Mouse (Mus musculus): ENCODE results near the gene Vamp1. TPM values are rescaled to one million over a fixed set of nuclear protein-coding genes. Genes with fewer than 3 reads are reported as not detected.
"Not testable (repeated sequence)": the region's sequence is repeated elsewhere in the genome, so short reads cannot be mapped to it uniquely, and the experiment has no call there.

The Vamp1 gene
- polyA plus RNA-seq, 1 experiment from 2014 or later: 3.3 TPM

DNA sequence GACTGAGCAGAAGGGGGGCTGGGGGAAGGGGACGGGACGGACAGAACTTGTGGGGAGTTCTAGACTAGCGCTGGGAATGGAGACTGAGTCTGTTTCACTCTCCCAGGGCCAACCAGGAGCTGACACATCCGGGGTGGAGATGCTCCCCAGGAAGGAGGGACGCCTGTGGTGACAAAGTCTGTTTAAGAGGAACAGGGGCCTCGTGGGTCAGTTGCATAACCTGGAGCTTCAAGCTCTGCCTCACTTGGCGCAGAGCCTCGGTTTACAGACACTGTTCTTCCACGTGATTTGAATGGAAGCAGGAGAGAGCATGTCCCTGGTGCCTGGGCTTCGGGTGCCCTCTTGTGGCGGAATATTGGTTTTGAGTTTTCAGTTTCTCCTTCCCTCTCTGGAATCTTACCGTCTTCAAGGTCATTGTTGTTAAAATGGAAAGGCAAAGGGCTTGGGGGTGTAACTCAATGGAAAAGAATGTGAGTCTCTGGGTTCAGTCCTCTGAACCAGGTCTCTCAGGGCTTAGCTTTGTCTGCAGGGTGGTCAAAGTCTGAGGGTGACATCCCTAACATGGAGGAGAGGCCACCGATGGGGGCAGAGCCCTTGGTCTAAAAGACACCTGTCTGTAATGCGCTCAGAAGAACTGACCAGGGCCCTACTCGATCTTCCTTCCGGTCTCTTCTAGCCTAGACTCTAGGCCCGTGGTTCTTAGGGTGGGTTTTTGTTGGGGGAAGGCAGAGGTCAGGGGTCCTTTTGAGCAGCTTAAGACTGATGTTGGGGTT, 56.3 kb downstream of the Vamp1 start:
- H3K4me3 ChIP-seq (ENCODE audit: low read depth, low read length): peak overlapping the region; percentile 10; the same call in 1 of the 2 replicates
- H3K4me1 ChIP-seq (replicated peaks; ENCODE audit: control insufficient read depth, insufficient read depth): no peaks in the 10 kb centered on the region
- no peaks in the 10 kb centered on the region for H3K36me3 ChIP-seq (ENCODE audit: control insufficient read depth, insufficient read depth, low read length)
- TF ChIP-seq EP300 (optimal IDR thresholded peaks at IDR 0.05) (no peak), CTCF (IDR thresholded peaks at IDR 0.05; ENCODE audit: low read depth) (peak; percentile 99)
- no peak overlapping the region for H3K9ac ChIP-seq (ENCODE audit: low read length)
- H3K27ac ChIP-seq (replicated peaks): no peak overlapping the region
- 15% methylated on average over 17 of the region's 17 CpGs for WGBS
- no peaks in the 10 kb centered on the region for H3K27me3 ChIP-seq (ENCODE audit: control insufficient read depth, insufficient read depth, low read length)
- H3K9me3 ChIP-seq (ENCODE audit: control insufficient read depth, low read length): no peaks in the 10 kb centered on the region
- DNase-seq (ENCODE audit: low spot score) (peak; percentile 91), ATAC-seq (ENCODE audit: low FRiP score, low TSS enrichment) (peak; percentile 89)
- peak overlapping the region; percentile 39 for H3K4me2 ChIP-seq (replicated peaks; ENCODE audit: low read depth)

- Histone ChIP-seq H3K9me3 (ENCODE audit: control insufficient read depth, low read length) (no peaks in the 10 kb centered on the region), H3K27me3 (ENCODE audit: control insufficient read depth, insufficient read depth, low read length) (no peaks in the 10 kb centered on the region), H3K27ac (replicated peaks) (no peak overlapping the region), H3K36me3 (ENCODE audit: control insufficient read depth, insufficient read depth, low read length) (no peaks in the 10 kb centered on the region), H3K4me2 (replicated peaks; ENCODE audit: low read depth) (no peak overlapping the region), H3K4me3 (ENCODE audit: low read depth, low read length) (no peak overlapping the region), H3K9ac (ENCODE audit: low read length) (no peak overlapping the region), H3K4me1 (replicated peaks; ENCODE audit: control insufficient read depth, insufficient read depth) (no peaks in the 10 kb centered on the region)
- TF ChIP-seq CTCF (IDR thresholded peaks at IDR 0.05; ENCODE audit: low read depth) (no peak), EP300 (optimal IDR thresholded peaks at IDR 0.05) (no peak)
- WGBS: 72% methylated on average over 10 of the region's 10 CpGs
- DNase-seq (ENCODE audit: low spot score) (no peak), ATAC-seq (ENCODE audit: low FRiP score, low TSS enrichment) (no peak)
Measured at GRCm38 (mm10) chr6:125272228-125272785, 57.0 kb downstream of the Vamp1 start.

- Histone ChIP-seq H3K4me3 (ENCODE audit: low read depth, low read length) (no peak overlapping the region), H3K4me2 (replicated peaks; ENCODE audit: low read depth) (no peak overlapping the region), H3K36me3 (ENCODE audit: control insufficient read depth, insufficient read depth, low read length) (no peaks in the 10 kb centered on the region), H3K4me1 (replicated peaks; ENCODE audit: control insufficient read depth, insufficient read depth) (no peaks in the 10 kb centered on the region), H3K9me3 (ENCODE audit: control insufficient read depth, low read length) (no peaks in the 10 kb centered on the region), H3K9ac (ENCODE audit: low read length) (no peak overlapping the region), H3K27me3 (ENCODE audit: control insufficient read depth, insufficient read depth, low read length) (no peaks in the 10 kb centered on the region), H3K27ac (replicated peaks) (no peak overlapping the region)
- DNase-seq (ENCODE audit: low spot score) (peak; percentile 56), ATAC-seq (ENCODE audit: low FRiP score, low TSS enrichment) (0 out of 2 replicates have a peak, but pooled peaks have one; percentile 31)
- TF ChIP-seq EP300 (optimal IDR thresholded peaks at IDR 0.05) (no peak), CTCF (IDR thresholded peaks at IDR 0.05; ENCODE audit: low read depth) (peak; percentile 80)
- 52% methylated on average over 15 of the region's 15 CpGs for WGBS
Measured at GRCm38 (mm10) chr6:125274841-125275563, 59.7 kb downstream of the Vamp1 start.

DNA sequence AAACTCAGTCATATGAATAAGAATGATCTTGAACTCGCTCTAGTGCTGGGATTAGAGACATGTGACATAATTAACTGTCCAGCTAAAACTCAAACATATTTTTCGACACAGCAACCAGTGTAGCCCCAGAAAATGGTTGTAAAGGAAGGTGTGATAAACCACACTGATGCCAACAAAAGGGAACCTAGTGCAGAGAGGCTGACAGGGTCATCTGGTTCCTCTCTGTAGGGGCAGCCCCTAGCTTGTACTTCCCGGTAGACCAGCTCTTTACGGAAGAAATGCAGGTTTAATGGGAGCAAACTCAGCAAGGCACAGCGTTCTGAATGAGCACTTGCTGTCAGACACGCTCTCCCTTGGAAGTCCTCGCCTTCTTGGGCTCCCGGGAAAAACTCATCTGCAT, 64.4 kb downstream of the Vamp1 start:
- Histone ChIP-seq H3K27ac (replicated peaks) (no peak overlapping the region), H3K36me3 (ENCODE audit: control insufficient read depth, insufficient read depth, low read length) (no peaks in the 10 kb centered on the region), H3K4me3 (ENCODE audit: low read depth, low read length) (no peak overlapping the region), H3K9ac (ENCODE audit: low read length) (no peak overlapping the region), H3K27me3 (ENCODE audit: control insufficient read depth, insufficient read depth, low read length) (no peaks in the 10 kb centered on the region), H3K9me3 (ENCODE audit: control insufficient read depth, low read length) (no peaks in the 10 kb centered on the region), H3K4me1 (replicated peaks; ENCODE audit: control insufficient read depth, insufficient read depth) (no peaks in the 10 kb centered on the region), H3K4me2 (replicated peaks; ENCODE audit: low read depth) (no peak overlapping the region)
- ATAC-seq (ENCODE audit: low FRiP score, low TSS enrichment) (no peak), DNase-seq (ENCODE audit: low spot score) (no peak)
- TF ChIP-seq CTCF (IDR thresholded peaks at IDR 0.05; ENCODE audit: low read depth): no peak
- TF ChIP-seq EP300 (optimal IDR thresholded peaks at IDR 0.05): no peak
- whole genome bisulfite sequencing: 65% methylated on average over 8 of the region's 8 CpGs

GRCm38 (mm10) chr6:125282721-125283120, 67.4 kb downstream of the Vamp1 start:
- H3K9ac ChIP-seq (ENCODE audit: low read length); DNase-seq (ENCODE audit: low spot score); H3K36me3 ChIP-seq (ENCODE audit: control insufficient read depth, insufficient read depth, low read length); H3K27me3 ChIP-seq (ENCODE audit: control insufficient read depth, insufficient read depth, low read length); H3K4me3 ChIP-seq (ENCODE audit: low read depth, low read length); H3K9me3 ChIP-seq (ENCODE audit: control insufficient read depth, low read length); ATAC-seq (ENCODE audit: low FRiP score, low TSS enrichment); H3K27ac ChIP-seq (replicated peaks); H3K4me1 ChIP-seq (replicated peaks; ENCODE audit: control insufficient read depth, insufficient read depth); H3K4me2 ChIP-seq (replicated peaks; ENCODE audit: low read depth): not testable (repeated sequence)
- WGBS: 82% methylated on average over 13 of the region's 13 CpGs
